8 mouse cellular contexts compared by ENCODE assay signal in genomic region chr6:72407119-72407518, GRCm38 (mm10). TPM values are rescaled to one million over a fixed set of nuclear protein-coding genes. Genes with fewer than 3 reads are reported as not detected.
DNase-seq lines count a peak whose midpoint lies in the region; ATAC-seq and TF ChIP-seq lines count a peak whose summit lies in the region.

No protein-coding gene starts in this region.

- H3K27ac ChIP-seq in heart, postnatal 0 days (ENCODE audit: low read depth), result no peak overlapping the region
- no peak overlapping the region for H3K27ac ChIP-seq in thymus, adult 2 months (ENCODE audit: control insufficient read depth, insufficient read depth, low read length)

- H3K4me3 ChIP-seq in heart, postnatal 0 days (ENCODE audit: low read depth, low read length), result no peak overlapping the region
- H3K4me3 ChIP-seq in lung, adult 2 months (replicated peaks; ENCODE audit: extremely low read depth, low read depth, low read length), result no peak overlapping the region
- no peak overlapping the region for H3K4me3 ChIP-seq in thymus, adult 2 months (ENCODE audit: control insufficient read depth, insufficient read depth, low read length)

- no peaks in the 10 kb centered on the region for H3K36me3 ChIP-seq in heart, postnatal 0 days (replicated peaks; ENCODE audit: control insufficient read depth, insufficient read depth, low read length)
- H3K36me3 ChIP-seq in thymus, adult 2 months (ENCODE audit: control insufficient read depth, insufficient read depth, low read length), result no peaks in the 10 kb centered on the region

- WGBS in heart, postnatal 0 days, result 1% methylated on average over 5 of the region's 5 CpGs
- 2% methylated on average over 5 of the region's 5 CpGs for WGBS in lung, adult 2 months
- WGBS in thymus, adult 2 months, result under 1% methylated on average over 5 of the region's 5 CpGs

- H3K4me2 ChIP-seq in heart, postnatal 0 days (ENCODE audit: low read depth, low read length), result no peak overlapping the region

- TF ChIP-seq CTCF in heart, postnatal 0 days (IDR thresholded peaks at IDR 0.05; ENCODE audit: low read depth), result peak; percentile 100
- TF ChIP-seq CTCF in lung, adult 2 months (IDR thresholded peaks at IDR 0.05; ENCODE audit: insufficient read depth, low read length), result peak; percentile 99
- TF ChIP-seq CTCF in thymus, adult 2 months (IDR thresholded peaks at IDR 0.05; ENCODE audit: borderline replicate concordance, control insufficient read depth, extremely low read depth, insufficient read depth, low read length, poor library complexity), result peak; percentile 89

- no peak for TF ChIP-seq EP300 in heart, postnatal 0 days (IDR thresholded peaks at IDR 0.05; ENCODE audit: low read depth)

- ATAC-seq in heart, postnatal 0 days (ENCODE audit: insufficient read depth, low read depth), result peak; percentile 79

- no peak overlapping the region for H3K9ac ChIP-seq in heart, postnatal 0 days (replicated peaks; ENCODE audit: low read depth, low read length)

- no peak for TF ChIP-seq POLR2A in lung, adult 2 months (IDR thresholded peaks at IDR 0.05; ENCODE audit: borderline replicate concordance, extremely low read depth, low read depth, low read length)
- no peak for TF ChIP-seq POLR2A in thymus, adult 2 months (IDR thresholded peaks at IDR 0.05; ENCODE audit: control insufficient read depth, extremely low read depth, insufficient read depth, low read length, poor library complexity)

- DNase-seq in CD8-positive naive resting alpha-beta T cell, adult 2 months (ENCODE audit: low read depth in 2 of 2, low spot score in 2 of 2), result peak; percentile 77 to 88
- DNase-seq in brain, adult 2 months (ENCODE audit: low read depth, low spot score), result peak; percentile 96
- peak; percentile 83 for DNase-seq in fibroblast of lung, adult 2 months (ENCODE audit: low read depth)
- DNase-seq in heart, postnatal 0 days (ENCODE audit: low spot score), result peak; percentile 87
- peak; percentile 63 to 89 for DNase-seq in layer of hippocampus, adult 18-20 months (ENCODE audit: low spot score in 2 of 2)
- peak; percentile 78 for DNase-seq in lung, adult 2 months
- peak; percentile 69 for DNase-seq in ovary, postnatal 10 days (ENCODE audit: low spot score)
- peak; percentile 85 for DNase-seq in thymus, adult 2 months

- H3K9me3 ChIP-seq in heart, postnatal 0 days (replicated peaks; ENCODE audit: control insufficient read depth, low read length), result no peaks in the 10 kb centered on the region

- no peaks in the 10 kb centered on the region for H3K4me1 ChIP-seq in heart, postnatal 0 days (ENCODE audit: control insufficient read depth, insufficient read depth)
- H3K4me1 ChIP-seq in lung, adult 2 months (ENCODE audit: control insufficient read depth, insufficient read depth, low read length), result no peaks in the 10 kb centered on the region
- 0 out of 2 replicates have a peak, but pooled peaks cover 5% of the 10 kb centered on the region for H3K4me1 ChIP-seq in thymus, adult 2 months (replicated peaks; ENCODE audit: control insufficient read depth, insufficient read depth, low read length)

- no peaks in the 10 kb centered on the region for H3K27me3 ChIP-seq in heart, postnatal 0 days (ENCODE audit: control insufficient read depth, insufficient read depth, low read length)
- no peaks in the 10 kb centered on the region for H3K27me3 ChIP-seq in thymus, adult 2 months (ENCODE audit: control insufficient read depth, insufficient read depth, low read length)

RNA-seq across cellular contexts. Expression of gene Ggcx, which starts 7.0 kb away (rescaled TPM):
- 16.8 and 21.9 TPM in 2 replicates for total RNA-seq in heart, postnatal 0 days (2014; rRNA removed; ENCODE audit: low replicate concordance)
- polyA plus RNA-seq in heart, postnatal 0 days (2015; fragmentation: Nextera tagmentation; extraction: Ambion mirVana), result 13.2 and 16.8 TPM in 2 replicates
- 10 to 100 TPM; 21.7 to 23.3 TPM for total RNA-seq in layer of hippocampus, adult 18-20 months (2021)
- 43.4 and 46.2 TPM in 2 replicates for polyA plus RNA-seq in lung, adult 2 months (2012; rRNA removed)
- 14.0 and 15.3 TPM in 2 replicates for polyA plus RNA-seq in thymus, adult 2 months (2012; rRNA removed)

RNA-seq across cellular contexts. Expression of gene Vamp8, which starts 16.6 kb away (rescaled TPM):
- 69.8 and 109 TPM in 2 replicates for total RNA-seq in heart, postnatal 0 days (2014; rRNA removed; ENCODE audit: low replicate concordance)
- polyA plus RNA-seq in heart, postnatal 0 days (2015; fragmentation: Nextera tagmentation; extraction: Ambion mirVana), result 174 and 175 TPM in 2 replicates
- total RNA-seq in layer of hippocampus, adult 18-20 months (2021), result 10 to 100 TPM; 17.7 to 18.9 TPM
- 291 and 435 TPM in 2 replicates for polyA plus RNA-seq in lung, adult 2 months (2012; rRNA removed)
- 104 and 149 TPM in 2 replicates for polyA plus RNA-seq in thymus, adult 2 months (2012; rRNA removed)

RNA-seq across cellular contexts. Expression of gene Vamp5, which starts 26.9 kb away (rescaled TPM):
- 19.5 and 39.8 TPM in 2 replicates for total RNA-seq in heart, postnatal 0 days (2014; rRNA removed; ENCODE audit: low replicate concordance)
- 49.0 and 52.9 TPM in 2 replicates for polyA plus RNA-seq in heart, postnatal 0 days (2015; fragmentation: Nextera tagmentation; extraction: Ambion mirVana)
- 1 to 10 TPM; 5.8 to 8.1 TPM for total RNA-seq in layer of hippocampus, adult 18-20 months (2021)
- polyA plus RNA-seq in lung, adult 2 months (2012; rRNA removed), result 74.6 and 91.7 TPM in 2 replicates
- 18.2 and 24.0 TPM in 2 replicates for polyA plus RNA-seq in thymus, adult 2 months (2012; rRNA removed)

RNA-seq across cellular contexts. Expression of gene Mat2a, which starts 32.2 kb away (rescaled TPM):
- 111 and 123 TPM in 2 replicates for total RNA-seq in heart, postnatal 0 days (2014; rRNA removed; ENCODE audit: low replicate concordance)
- 200 and 229 TPM in 2 replicates for polyA plus RNA-seq in heart, postnatal 0 days (2015; fragmentation: Nextera tagmentation; extraction: Ambion mirVana)
- total RNA-seq in layer of hippocampus, adult 18-20 months (2021), result 100 to 1,000 TPM; 193 to 211 TPM
- 90.3 and 94.6 TPM in 2 replicates for polyA plus RNA-seq in lung, adult 2 months (2012; rRNA removed)
- 140 and 162 TPM in 2 replicates for polyA plus RNA-seq in thymus, adult 2 months (2012; rRNA removed)

RNA-seq across cellular contexts. Expression of gene Rnf181, which starts 40.4 kb away (rescaled TPM):
- 53.5 and 65.0 TPM in 2 replicates for total RNA-seq in heart, postnatal 0 days (2014; rRNA removed; ENCODE audit: low replicate concordance)
- 74.9 and 81.3 TPM in 2 replicates for polyA plus RNA-seq in heart, postnatal 0 days (2015; fragmentation: Nextera tagmentation; extraction: Ambion mirVana)
- 10 to 100 TPM; 87.5 to 89.4 TPM for total RNA-seq in layer of hippocampus, adult 18-20 months (2021)
- 96.8 and 123 TPM in 2 replicates for polyA plus RNA-seq in lung, adult 2 months (2012; rRNA removed)
- polyA plus RNA-seq in thymus, adult 2 months (2012; rRNA removed), result 90.7 and 98.9 TPM in 2 replicates
